Mouse (Mus musculus) MEL (cell line): ENCODE data around the gene Tsc22d4. TPM values are rescaled to one million over a fixed set of nuclear protein-coding genes. Genes with fewer than 3 reads are reported as not detected.

Experiments used
- DNase-seq: peaks from one replicate; pipeline ENCODE4 v3.0.0; 2011; ENCODE audit warnings: low read depth, low spot score
- H3K27ac ChIP-seq: 2 replicates; pipeline ENCODE4 v1.5.1; 2012; ENCODE audit warnings: low read depth, mild to moderate bottlenecking, control low read depth, low read length, moderate library complexity; ENCODE audit not compliant: control insufficient read depth
- H3K27me3 ChIP-seq, 2 experiments: fragments of 150-350 bp in 1 of 2; sonication (generic) in 1 of 2; 2 replicates each; pipeline ENCODE4 v1.6.1; 2012; ENCODE audit warnings: low read length in 2 of 2, mild to moderate bottlenecking in 2 of 2, improper control_type of control experiment in 1 of 2, moderate library complexity in 1 of 2; ENCODE audit not compliant: insufficient read depth in 2 of 2, control insufficient read depth in 1 of 2
- H3K36me3 ChIP-seq, 2 experiments: 2 replicates each; pipeline ENCODE4 v1.6.1; 2012 to 2014; ENCODE audit warnings: low read length in 2 of 2, improper control_type of control experiment in 1 of 2, inconsistent platforms in 1 of 2, mild to moderate bottlenecking in 1 of 2; ENCODE audit not compliant: insufficient read depth in 2 of 2, control insufficient read depth in 1 of 2
- H3K4me1 ChIP-seq, 2 experiments: fragments of 150-350 bp in 1 of 2; sonication (generic) in 1 of 2; 2 replicates each; pipeline ENCODE4 v1.6.1; 2012; ENCODE audit warnings: low read length in 2 of 2, improper control_type of control experiment in 1 of 2, mild to moderate bottlenecking in 1 of 2; ENCODE audit not compliant: insufficient read depth in 2 of 2, control insufficient read depth in 1 of 2
- H3K4me3 ChIP-seq, 2 experiments: fragments of 150-350 bp in 1 of 2; sonication (generic) in 1 of 2; 2 replicates each; pipeline ENCODE4 v1.5.1; 2012; ENCODE audit warnings: low read depth in 2 of 2, low read length in 2 of 2, mild to moderate bottlenecking in 2 of 2, moderate library complexity in 2 of 2, control low read depth in 1 of 2, improper control_type of control experiment in 1 of 2; ENCODE audit not compliant: control insufficient read depth in 1 of 2, insufficient read depth in 1 of 2
- H3K79me2 ChIP-seq: 2 replicates; pipeline ENCODE4 v1.6.1; 2012; ENCODE audit warnings: mild to moderate bottlenecking, low read length, moderate library complexity; ENCODE audit not compliant: control insufficient read depth, poor library complexity, insufficient read depth
- H3K9ac ChIP-seq: 2 replicates; pipeline ENCODE4 v1.6.1; 2012; ENCODE audit warnings: low read depth, mild to moderate bottlenecking, control low read depth, low read length, moderate library complexity; ENCODE audit not compliant: control insufficient read depth, poor library complexity, severe bottlenecking
- H3K9me3 ChIP-seq: fragments of 150-350 bp; sonication (generic); replicated peaks from 2 replicates; pipeline ENCODE4 v1.6.1; 2012; ENCODE audit warnings: mild to moderate bottlenecking, low read length, improper control_type of control experiment, moderate library complexity; ENCODE audit not compliant: insufficient read depth
- BHLHE40 ChIP-seq: IDR thresholded peaks from 2 replicates; pipeline ENCODE4 v1.6.1; 2012; ENCODE audit warnings: low read depth, mild to moderate bottlenecking, inconsistent platforms, low read length, improper control_type of control experiment, borderline replicate concordance
- CHD1 ChIP-seq: IDR thresholded peaks from 2 replicates; pipeline ENCODE4 v1.6.1; 2012; ENCODE audit warnings: low read depth, mild to moderate bottlenecking, inconsistent platforms, low read length, improper control_type of control experiment
- CHD2 ChIP-seq: IDR thresholded peaks from 2 replicates; pipeline ENCODE4 v1.6.1; 2011; ENCODE audit warnings: low read length, improper control_type of control experiment
- CTCF ChIP-seq, 3 experiments: IDR thresholded peaks in 2 of 3; conservative IDR thresholded peaks in 1 of 3; 2 replicates each; pipeline ENCODE4 v1.5.1; 2011 to 2012; ENCODE audit warnings: low read length in 3 of 3, low read depth in 2 of 3, mild to moderate bottlenecking in 2 of 3, improper control_type of control experiment in 1 of 3, inconsistent platforms in 1 of 3, mixed read lengths in 1 of 3, moderate library complexity in 1 of 3; ENCODE audit not compliant: control insufficient read depth in 1 of 3, insufficient read depth in 1 of 3, poor library complexity in 1 of 3, severe bottlenecking in 1 of 3
- E2F4 ChIP-seq: IDR thresholded peaks from 2 replicates; pipeline ENCODE4 v1.6.1; 2011; ENCODE audit warnings: low read depth, low read length, improper control_type of control experiment, borderline replicate concordance
- ELF1 ChIP-seq: IDR thresholded peaks from 2 replicates; pipeline ENCODE4 v1.6.1; 2014; ENCODE audit warnings: low read depth, mild to moderate bottlenecking, inconsistent platforms, low read length, improper control_type of control experiment, moderate library complexity
- EP300 ChIP-seq, 2 experiments: IDR thresholded peaks; 2 replicates each; pipeline ENCODE4 v1.6.1; 2011; ENCODE audit warnings: improper control_type of control experiment in 2 of 2, low read length in 2 of 2, low read depth in 1 of 2, mild to moderate bottlenecking in 1 of 2
- ETS1 ChIP-seq: IDR thresholded peaks from 2 replicates; pipeline ENCODE4 v1.6.1; 2012; ENCODE audit warnings: low read depth, mild to moderate bottlenecking, inconsistent platforms, low read length, improper control_type of control experiment, moderate library complexity
- GABPA ChIP-seq: IDR thresholded peaks from 2 replicates; pipeline ENCODE4 v1.6.1; 2012; ENCODE audit warnings: low read depth, mild to moderate bottlenecking, inconsistent platforms, low read length, improper control_type of control experiment, moderate library complexity
- GATA1 ChIP-seq: IDR thresholded peaks from 2 replicates; pipeline ENCODE4 v1.6.1; 2011; ENCODE audit warnings: low read depth, low read length, improper control_type of control experiment
- HCFC1 ChIP-seq: IDR thresholded peaks from 2 replicates; pipeline ENCODE4 v1.6.1; 2012; ENCODE audit warnings: low read depth, mild to moderate bottlenecking, inconsistent platforms, low read length, improper control_type of control experiment, moderate library complexity
- JUND ChIP-seq: IDR thresholded peaks from 2 replicates; pipeline ENCODE4 v1.6.1; 2011; ENCODE audit warnings: low read depth, mild to moderate bottlenecking, improper control_type of control experiment, low read length
- KAT2A ChIP-seq: conservative IDR thresholded peaks from 2 replicates; pipeline ENCODE4 v1.6.1; 2012; ENCODE audit warnings: low read depth, low read length, improper control_type of control experiment, inconsistent platforms
- MAFK ChIP-seq: IDR thresholded peaks from 2 replicates; pipeline ENCODE4 v1.6.1; 2011; ENCODE audit warnings: low read depth, mild to moderate bottlenecking, low read length, improper control_type of control experiment, borderline replicate concordance
- MAX ChIP-seq: IDR thresholded peaks from 2 replicates; pipeline ENCODE4 v1.6.1; 2011; ENCODE audit warnings: low read length, improper control_type of control experiment
- MAZ ChIP-seq: IDR thresholded peaks from 2 replicates; pipeline ENCODE4 v1.6.1; 2012; ENCODE audit warnings: low read depth, mild to moderate bottlenecking, inconsistent platforms, low read length, improper control_type of control experiment
- MXI1 ChIP-seq: IDR thresholded peaks from 2 replicates; pipeline ENCODE4 v1.6.1; 2011; ENCODE audit warnings: mild to moderate bottlenecking, low read depth, low read length, improper control_type of control experiment
- MYB ChIP-seq: IDR thresholded peaks from 2 replicates; pipeline ENCODE4 v1.6.1; 2011; ENCODE audit warnings: mild to moderate bottlenecking, low read depth, low read length, improper control_type of control experiment
- MYC ChIP-seq: IDR thresholded peaks from 2 replicates; pipeline ENCODE4 v1.6.1; 2011; ENCODE audit warnings: low read depth, mild to moderate bottlenecking, low read length, improper control_type of control experiment, moderate library complexity
- NELFE ChIP-seq: IDR thresholded peaks from 2 replicates; pipeline ENCODE4 v1.6.1; 2011; ENCODE audit warnings: low read depth, low read length, improper control_type of control experiment
- POLR2A ChIP-seq, 2 experiments: IDR thresholded peaks; 2 replicates each; pipeline ENCODE4 v1.6.1; 2011 to 2012; ENCODE audit warnings: low read length in 2 of 2, mild to moderate bottlenecking in 2 of 2, control low read depth in 1 of 2, improper control_type of control experiment in 1 of 2, low read depth in 1 of 2, moderate library complexity in 1 of 2; ENCODE audit not compliant: control insufficient read depth in 1 of 2, insufficient read depth in 1 of 2, poor library complexity in 1 of 2
- RAD21 ChIP-seq: IDR thresholded peaks from 2 replicates; pipeline ENCODE4 v1.6.1; 2011; ENCODE audit warnings: mild to moderate bottlenecking, low read depth, low read length, improper control_type of control experiment
- RCOR1 ChIP-seq: IDR thresholded peaks from 2 replicates; pipeline ENCODE4 v1.6.1; 2012; ENCODE audit warnings: low read depth, mild to moderate bottlenecking, inconsistent platforms, low read length, improper control_type of control experiment
- SIN3A ChIP-seq: IDR thresholded peaks from 2 replicates; pipeline ENCODE4 v1.6.1; 2012; ENCODE audit warnings: low read length, improper control_type of control experiment, inconsistent platforms
- SMC3 ChIP-seq: IDR thresholded peaks from 2 replicates; pipeline ENCODE4 v1.6.1; 2011; ENCODE audit warnings: low read depth, low read length, improper control_type of control experiment
- TAL1 ChIP-seq: IDR thresholded peaks from 2 replicates; pipeline ENCODE4 v1.6.1; 2012; ENCODE audit warnings: mild to moderate bottlenecking, inconsistent platforms, low read length, moderate library complexity, mixed read lengths
- TBP ChIP-seq: IDR thresholded peaks from 2 replicates; pipeline ENCODE4 v1.8.0; 2011; ENCODE audit warnings: low read depth, low read length, improper control_type of control experiment
- TCF12 ChIP-seq: IDR thresholded peaks from 2 replicates; pipeline ENCODE4 v1.6.1; 2014; ENCODE audit warnings: low read depth, mild to moderate bottlenecking, inconsistent platforms, low read length, improper control_type of control experiment, moderate library complexity
- UBTF ChIP-seq: IDR thresholded peaks from 2 replicates; pipeline ENCODE4 v1.6.1; 2012; ENCODE audit warnings: low read depth, mild to moderate bottlenecking, inconsistent platforms, low read length, improper control_type of control experiment, moderate library complexity, borderline replicate concordance; ENCODE audit not compliant: insufficient read depth
- ZKSCAN1 ChIP-seq: IDR thresholded peaks from 2 replicates; pipeline ENCODE4 v1.6.1; 2012; ENCODE audit warnings: low read depth, mild to moderate bottlenecking, inconsistent platforms, low read length, improper control_type of control experiment, moderate library complexity
- ZMIZ1 ChIP-seq: IDR thresholded peaks from 2 replicates; pipeline ENCODE4 v1.6.1; 2012; ENCODE audit warnings: low read depth, mild to moderate bottlenecking, inconsistent platforms, low read length, improper control_type of control experiment, moderate library complexity
- ZNF384 ChIP-seq: IDR thresholded peaks from 2 replicates; pipeline ENCODE4 v1.6.1; 2012; ENCODE audit warnings: low read depth, mild to moderate bottlenecking, inconsistent platforms, low read length, improper control_type of control experiment
- polyA plus RNA-seq, 2 experiments: library from polyadenylated mRNA; stranded (reverse) in 1 of 2; unstranded in 1 of 2; fragments of >175 nt in 1 of 2; fragments of >200 nt in 1 of 2; gene quantifications; 2 replicates each; pipeline versions ENCODE4 v1.2.1 to v1.2.4; 2012; ENCODE audit warnings: low replicate concordance in 2 of 2, low read depth in 1 of 2; ENCODE audit not compliant: insufficient read length in 2 of 2, insufficient read depth in 1 of 2, missing spikeins in 1 of 2
- total RNA-seq: library from RNA; depleted of rRNA; stranded (reverse); fragments of 300-350 nt; gene quantifications from 2 replicates; pipeline ENCODE4 v1.2.3, GENCODE M21; 2012

Tsc22d4 gene
- total and polyA plus RNA-seq, 3 experiments = 58.3 to 203 TPM; not detected in 1

DNA sequence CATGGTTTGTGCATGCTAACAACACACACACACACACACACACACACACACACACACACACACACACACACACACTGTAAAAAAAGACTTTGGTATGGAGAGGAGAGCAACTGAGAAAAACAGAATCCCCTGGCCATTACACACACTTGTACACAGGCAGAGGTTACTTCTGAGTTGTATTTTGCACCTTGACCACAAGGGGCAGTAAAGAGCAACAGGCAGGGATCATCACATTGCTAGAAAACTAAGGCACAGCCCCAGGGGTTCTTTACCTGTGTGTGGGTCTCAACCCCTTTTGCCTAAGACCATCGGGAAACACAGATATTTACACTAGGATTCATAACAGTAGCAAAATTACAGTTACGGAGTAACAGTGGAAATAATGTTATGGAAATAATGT lies 25.2 kb downstream of the Tsc22d4 start:
- Histone ChIP-seq H3K4me3 (no peak overlapping the region), H3K9me3 (no peaks in the 10 kb centered on the region), H3K27ac (no peak overlapping the region), H3K36me3 (peaks cover 0 to 5% of the 10 kb centered on the region in 2 experiments; a peak in 2 of 4 replicates), H3K9ac (no peak overlapping the region), H3K27me3 (no peaks in the 10 kb centered on the region), H3K79me2 (no peaks in the 10 kb centered on the region), H3K4me1 (peaks cover 8 to 16% of the 10 kb centered on the region in 2 experiments)
- DNase-seq = peak; percentile 82
- no peak for TF ChIP-seq TBP
- peak; percentile 30; the same call in 1 of the 2 replicates for TF ChIP-seq SMC3
- TF ChIP-seq CTCF (IDR thresholded peaks at IDR 0.05 in 2 of 3, conservative IDR thresholded peaks at IDR 0.05 in 1 of 3; ENCODE audit: control insufficient read depth in 1 of 3, insufficient read depth in 1 of 3, low read depth in 2 of 3, low read length in 3 of 3, poor library complexity in 1 of 3, severe bottlenecking in 1 of 3) = peak; percentile 51 to 97 (median 79)
- TF ChIP-seq EP300 (IDR thresholded peaks at IDR 0.05; ENCODE audit: low read depth in 1 of 2, low read length in 2 of 2) = no peak
- TF ChIP-seq RAD21 = peak; percentile 43

DNA sequence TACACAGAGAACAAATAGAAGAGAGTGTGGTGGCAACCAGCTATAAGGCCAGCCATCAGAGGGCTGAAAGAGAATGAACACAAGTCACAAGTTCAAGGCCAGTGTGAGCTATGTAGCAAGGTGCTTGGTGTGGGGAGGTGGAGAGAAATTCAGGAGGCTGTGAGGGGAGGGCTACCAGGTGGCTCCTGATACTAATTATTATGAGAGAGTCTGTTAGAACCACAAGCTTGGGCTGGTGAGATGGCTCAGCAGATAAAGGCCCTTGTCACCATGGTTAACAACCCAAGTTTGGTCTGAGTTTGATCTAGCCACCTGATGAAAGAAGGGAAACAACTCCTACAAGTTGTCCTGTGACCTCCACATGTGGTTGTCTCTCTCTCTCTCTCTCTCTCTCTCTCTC lies 27.2 kb downstream of the Tsc22d4 start:
- H3K27me3 ChIP-seq = no peaks in the 10 kb centered on the region
- TF ChIP-seq MXI1 (peak; percentile 27; the same call in 1 of the 2 replicates), MAZ (peak; percentile 59; the same call in 1 of the 2 replicates), MYC (0 out of 2 replicates have a peak, but pooled peaks have one; percentile 44), UBTF (no peak), RCOR1 (no peak), SIN3A (peak; percentile 67), ZNF384 (no peak), EP300 (IDR thresholded peaks at IDR 0.05; ENCODE audit: low read depth in 1 of 2, low read length in 2 of 2) (peak; percentile 68 to 83), TCF12 (peak; percentile 77), ZMIZ1 (no peak), MYB (peak; percentile 53; the same call in 1 of the 2 replicates), TBP (no peak), BHLHE40 (no peak), RAD21 (no peak), GABPA (no peak), ELF1 (no peak), SMC3 (no peak), NELFE (no peak), KAT2A (no peak), CHD2 (no peak), CHD1 (no peak), ZKSCAN1 (no peak), GATA1 (peak; percentile 77), HCFC1 (no peak), ETS1 (peak; percentile 68), JUND (no peak; the same call in 1 of the 2 replicates), MAX (0 out of 2 replicates have a peak, but pooled peaks have one; percentile 31), MAFK (no peak), TAL1 (peak; percentile 48), POLR2A (IDR thresholded peaks at IDR 0.05; ENCODE audit: control insufficient read depth in 1 of 2, insufficient read depth in 1 of 2, low read depth in 1 of 2, low read length in 2 of 2, poor library complexity in 1 of 2) (no peak), E2F4 (no peak)

More for the DNA sequence above, 27.2 kb downstream of the Tsc22d4 start:
- Histone ChIP-seq H3K36me3 (peaks cover 0 to 10% of the 10 kb centered on the region in 2 experiments; a peak in 2 of 4 replicates), H3K27ac (peak overlapping the region; percentile 39), H3K4me1 (peaks cover 14 to 27% of the 10 kb centered on the region in 2 experiments), H3K4me3 (no peak overlapping the region), H3K9ac (no peak overlapping the region), H3K79me2 (no peaks in the 10 kb centered on the region), H3K9me3 (no peaks in the 10 kb centered on the region)
- DNase-seq = peak; percentile 64
